Mouse (Mus musculus) urinary bladder, postnatal 25 days (tissue): ENCODE results near the gene Tifab.
A peak's percentile ranks its signal among the peaks of the same experiment; 100 is the strongest.

Source experiments
- DNase-seq: peaks from one replicate; pipeline ENCODE4 v3.0.0; 2022; ENCODE audit warnings: low spot score

Gene Tifab

GRCm38 (mm10) chr13:56139167-56139751 is 39.4 kb downstream of the Tifab start:
- DNase-seq, result no peak

GRCm38 (mm10) chr13:56136200-56136599 is 42.5 kb downstream of the Tifab start, which contains the start of gene H2afy:
Gene H2afy, minus strand, starts transcription at chr13:56136361.
- no peak for DNase-seq

DNA sequence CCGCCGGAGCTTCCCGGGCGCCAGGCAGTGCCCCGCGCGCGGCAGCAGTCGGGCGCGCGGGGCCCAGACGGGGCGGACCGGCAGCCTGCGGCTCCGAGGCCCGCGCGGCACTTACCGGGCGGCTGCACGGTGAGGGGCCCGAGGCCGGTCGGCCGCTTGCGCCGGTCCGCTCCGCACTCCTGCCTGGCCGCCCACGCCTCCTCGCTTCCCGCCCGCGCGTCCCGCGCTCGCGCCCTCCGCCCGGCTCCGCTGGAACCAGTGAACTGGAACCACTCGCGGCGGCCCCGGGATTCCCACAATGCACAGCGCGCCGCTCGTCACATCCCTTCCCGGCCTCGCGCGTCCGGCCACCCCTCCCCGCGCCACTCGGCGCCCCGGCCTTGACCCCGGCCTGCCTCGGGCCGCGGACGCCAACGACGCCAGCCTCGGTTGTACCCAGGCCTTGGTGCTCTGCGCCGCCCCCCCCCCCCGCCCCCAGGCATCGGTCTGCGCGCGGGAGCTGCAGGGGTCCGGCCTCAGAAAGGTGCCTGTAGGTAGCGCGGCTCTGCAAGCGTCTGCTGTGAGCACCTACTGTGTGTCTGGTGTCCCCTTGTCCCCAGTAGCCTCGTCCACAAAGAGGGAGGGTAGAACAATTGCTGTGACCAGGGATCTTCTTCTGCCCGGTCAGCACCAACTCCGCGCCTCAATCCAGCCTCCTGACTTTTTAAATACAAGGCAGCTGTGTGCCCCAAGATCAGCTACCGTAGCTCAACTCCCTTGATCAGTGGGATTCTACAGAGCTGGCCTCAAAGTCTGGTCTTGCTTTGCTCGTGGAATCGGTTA is 43.2 kb downstream of the Tifab start:
- peak; percentile 89 for DNase-seq

DNA sequence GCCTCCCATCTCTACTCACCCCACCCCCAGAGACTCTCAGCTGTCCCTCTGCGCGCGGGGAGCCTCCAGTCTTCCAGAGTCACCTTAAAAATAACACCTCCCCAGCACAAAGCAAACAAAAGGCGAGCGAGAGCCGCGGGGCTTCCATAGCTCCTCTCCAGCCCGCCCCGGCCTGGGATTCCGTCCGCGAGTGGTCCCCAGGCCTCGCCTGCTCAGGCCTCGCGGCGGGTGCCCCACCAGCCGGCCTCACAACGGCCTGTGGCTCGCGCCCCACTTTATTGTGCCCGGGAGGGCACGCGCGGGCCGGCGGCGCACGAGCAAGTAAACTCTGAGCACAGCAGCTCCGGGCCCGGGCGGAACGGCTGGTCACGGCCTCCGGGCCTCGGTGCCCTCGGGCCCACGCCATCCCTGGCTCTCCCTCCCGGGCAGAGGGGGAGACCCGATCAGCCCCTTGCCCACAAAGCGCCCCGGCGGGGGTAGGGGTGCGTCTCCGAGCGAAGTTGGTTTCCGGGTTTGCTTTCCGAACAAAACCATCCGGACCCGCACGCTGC is 44.0 kb downstream of the Tifab start:
- DNase-seq, result peak; percentile 40

DNA sequence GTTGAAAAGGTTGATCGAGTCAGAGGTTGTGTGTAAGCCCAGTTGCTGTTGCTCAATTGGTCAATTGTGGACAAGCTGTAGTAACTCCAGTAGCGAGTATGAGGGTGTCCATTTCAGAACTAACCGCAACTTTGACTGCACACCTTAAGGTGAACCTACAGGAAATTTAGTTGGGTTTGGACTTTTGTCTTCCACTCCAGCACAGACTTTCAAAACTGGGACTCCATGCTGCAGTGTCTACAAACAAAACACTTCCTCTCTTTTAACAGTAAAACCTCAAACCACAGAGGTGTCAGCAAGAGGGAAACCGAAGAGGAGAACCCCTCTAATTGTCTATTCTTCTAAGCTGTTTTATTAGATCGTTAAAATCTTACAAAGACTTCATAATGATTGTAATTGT is 44.7 kb downstream of the Tifab start:
- no peak for DNase-seq

GRCm38 (mm10) chr13:56132941-56133340 is 45.7 kb downstream of the Tifab start:
- no peak for DNase-seq

GRCm38 (mm10) chr13:56132326-56132936 is 46.3 kb downstream of the Tifab start:
- DNase-seq, result no peak

DNA sequence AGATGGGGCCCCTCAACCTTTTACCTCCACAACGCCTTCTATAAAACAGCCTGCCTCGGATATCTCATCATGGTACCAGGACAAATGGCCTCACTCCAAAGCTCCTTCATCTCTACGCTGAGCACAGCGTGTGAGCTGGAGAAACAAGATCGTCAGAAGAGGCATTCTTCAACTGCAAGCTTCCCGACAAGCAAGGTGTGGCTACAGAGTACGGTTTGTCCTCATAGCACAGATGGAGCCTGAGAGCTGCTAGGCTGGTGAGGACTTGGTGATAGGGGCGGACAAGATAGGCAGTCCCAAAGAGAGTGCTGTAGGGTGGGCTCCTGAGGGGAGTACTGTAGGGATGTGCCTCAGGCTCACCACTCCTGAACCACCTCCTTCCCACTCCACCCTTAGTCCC is 48.1 kb downstream of the Tifab start:
- DNase-seq, result no peak

DNA sequence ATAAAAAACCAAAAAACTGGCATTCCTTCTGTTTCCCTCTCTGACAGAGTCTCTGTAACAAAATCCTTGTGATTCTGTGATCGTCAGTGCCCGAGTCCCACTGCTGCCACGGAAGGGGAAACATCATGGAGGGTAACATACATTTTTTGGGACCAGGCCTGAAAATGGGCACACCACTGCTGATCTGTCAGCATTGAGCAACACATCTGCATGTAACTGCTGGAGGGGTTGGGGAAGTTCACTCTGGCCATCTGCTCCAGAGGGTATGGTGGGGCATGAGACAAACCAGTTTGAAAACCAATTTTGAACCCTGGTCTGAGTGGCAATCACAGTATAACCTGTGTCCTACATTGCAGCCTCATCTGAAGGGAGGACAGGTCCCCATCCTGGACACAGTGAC is 49.1 kb downstream of the Tifab start:
- DNase-seq, result no peak

- DNase-seq, result no peak
Observed at GRCm38 (mm10) chr13:56129014-56129413, 49.7 kb downstream of the Tifab start.

DNA sequence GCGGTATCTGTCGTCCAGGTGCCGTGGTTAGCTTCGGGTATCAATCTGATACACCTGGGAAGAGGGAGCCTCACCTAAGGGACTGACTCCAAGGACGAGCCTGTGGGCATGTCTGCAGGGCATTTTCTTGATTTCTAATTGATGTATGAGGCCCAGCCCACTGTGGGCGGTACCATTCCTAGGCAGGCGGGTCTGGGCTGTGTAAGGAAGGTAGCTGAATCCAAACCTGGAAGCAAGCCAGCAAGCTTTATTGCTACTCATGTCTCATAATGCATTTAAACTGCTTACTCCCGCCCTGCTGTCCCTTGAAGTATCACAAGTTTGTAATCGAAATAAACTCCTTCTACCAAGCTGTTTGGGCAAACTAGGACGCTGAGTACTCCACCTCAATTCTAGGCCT is 53.1 kb downstream of the Tifab start:
- DNase-seq, result no peak
